Mouse (Mus musculus) CH12.LX (cell line): ENCODE data around the gene Plcz1. TPM values are rescaled to one million over a fixed set of nuclear protein-coding genes. Genes with fewer than 3 reads are reported as not detected.

ENCODE experiments used
- DNase-seq: peaks from one replicate; pipeline ENCODE4 v3.0.0-alpha.2; 2013; ENCODE audit errors: extremely low read depth
- H3K27ac ChIP-seq: 2 replicates; pipeline ENCODE4 v1.5.1; 2012; ENCODE audit warnings: low read depth, mild to moderate bottlenecking, control low read depth, moderate library complexity; ENCODE audit not compliant: insufficient read depth
- H3K27me3 ChIP-seq: replicated peaks from 2 replicates; pipeline ENCODE3; 2012; ENCODE audit warnings: inconsistent platforms
- H3K36me3 ChIP-seq, 2 experiments: replicated peaks in 1 of 2; 2 replicates each; pipeline versions ENCODE3 to v1.6.1; 2012; ENCODE audit warnings: inconsistent platforms in 1 of 2, low read length in 1 of 2, mild to moderate bottlenecking in 1 of 2, mixed read lengths in 1 of 2, moderate library complexity in 1 of 2; ENCODE audit not compliant: control insufficient read depth in 1 of 2, insufficient read depth in 1 of 2
- H3K4me1 ChIP-seq, 2 experiments: 2 replicates each; pipeline ENCODE4 v1.6.1; 2012; ENCODE audit warnings: inconsistent platforms in 1 of 2, moderate library complexity in 1 of 2; ENCODE audit not compliant: insufficient read depth in 2 of 2, control insufficient read depth in 1 of 2
- H3K4me2 ChIP-seq: 2 replicates; pipeline ENCODE4 v1.6.1; 2012; ENCODE audit warnings: low read depth, mild to moderate bottlenecking, control low read depth; ENCODE audit not compliant: poor library complexity, insufficient read depth, severe bottlenecking
- H3K4me3 ChIP-seq, 3 experiments: fragments of 150-350 bp in 1 of 3; sonication (generic) in 1 of 3; replicated peaks in 1 of 3; 2 replicates each; pipeline versions ENCODE3 to v1.5.1; 2011 to 2012; ENCODE audit warnings: low read depth in 2 of 3, low read length in 2 of 3, mild to moderate bottlenecking in 2 of 3, moderate library complexity in 2 of 3, control low read depth in 1 of 3, improper control_type of control experiment in 1 of 3, inconsistent platforms in 1 of 3, mixed read lengths in 1 of 3; ENCODE audit not compliant: poor library complexity in 1 of 3
- H3K79me2 ChIP-seq: replicated peaks from 2 replicates; pipeline ENCODE4 v1.6.1; 2012; ENCODE audit warnings: mild to moderate bottlenecking, moderate library complexity; ENCODE audit not compliant: control insufficient read depth, poor library complexity, insufficient read depth, severe bottlenecking; ENCODE audit errors: extremely low read depth
- H3K9ac ChIP-seq: 2 replicates; pipeline ENCODE4 v1.6.1; 2012; ENCODE audit warnings: low read depth, mild to moderate bottlenecking, control low read depth, moderate library complexity; ENCODE audit not compliant: insufficient read depth
- H3K9me3 ChIP-seq: replicated peaks from 2 replicates; pipeline ENCODE3; 2012; ENCODE audit warnings: low read length, inconsistent platforms, mixed read lengths
- CTCF ChIP-seq, 2 experiments: IDR thresholded peaks in 1 of 2; conservative IDR thresholded peaks in 1 of 2; 2 replicates each; pipeline ENCODE4 v1.5.1; 2011 to 2012; ENCODE audit warnings: low read depth in 2 of 2, low read length in 2 of 2, improper control_type of control experiment in 1 of 2, inconsistent platforms in 1 of 2, mild to moderate bottlenecking in 1 of 2, moderate library complexity in 1 of 2
- E2F4 ChIP-seq: IDR thresholded peaks from 2 replicates; pipeline ENCODE4 v1.6.1; 2011; ENCODE audit warnings: low read depth, low read length, improper control_type of control experiment; ENCODE audit not compliant: insufficient replicate concordance
- ELF1 ChIP-seq: IDR thresholded peaks from 2 replicates; pipeline ENCODE4 v1.6.1; 2014; ENCODE audit warnings: low read depth, mild to moderate bottlenecking, inconsistent platforms, low read length, improper control_type of control experiment
- EP300 ChIP-seq: IDR thresholded peaks from 2 replicates; pipeline ENCODE4 v1.6.1; 2011; ENCODE audit warnings: low read length, improper control_type of control experiment
- IRF4 ChIP-seq: IDR thresholded peaks from 2 replicates; pipeline ENCODE4 v1.6.1; 2014; ENCODE audit warnings: low read depth, mild to moderate bottlenecking, inconsistent platforms, low read length, improper control_type of control experiment
- JUND ChIP-seq: conservative IDR thresholded peaks from 2 replicates; pipeline ENCODE4 v1.6.1; 2011; ENCODE audit warnings: low read depth, low read length, improper control_type of control experiment
- MAFK ChIP-seq: IDR thresholded peaks from 2 replicates; pipeline ENCODE4 v1.6.1; 2011; ENCODE audit warnings: low read length, improper control_type of control experiment; ENCODE audit not compliant: insufficient replicate concordance
- MAZ ChIP-seq: IDR thresholded peaks from 2 replicates; pipeline ENCODE4 v1.6.1; 2012; ENCODE audit warnings: low read depth, mild to moderate bottlenecking, inconsistent platforms, low read length, improper control_type of control experiment, moderate library complexity
- MEF2A ChIP-seq: IDR thresholded peaks from 2 replicates; pipeline ENCODE4 v1.6.1; 2014; ENCODE audit warnings: low read depth, mild to moderate bottlenecking, inconsistent platforms, low read length, improper control_type of control experiment, borderline replicate concordance
- NELFE ChIP-seq: IDR thresholded peaks from 2 replicates; pipeline ENCODE4 v1.6.1; 2011; ENCODE audit warnings: low read depth, low read length, improper control_type of control experiment
- PAX5 ChIP-seq: IDR thresholded peaks from 2 replicates; pipeline ENCODE4 v1.6.1; 2012; ENCODE audit warnings: low read length, inconsistent platforms, mixed read lengths
- TBP ChIP-seq: conservative IDR thresholded peaks from 2 replicates; pipeline ENCODE4 v1.6.1; 2011; ENCODE audit warnings: low read depth, low read length, improper control_type of control experiment
- UBTF ChIP-seq: IDR thresholded peaks from 2 replicates; pipeline ENCODE4 v1.6.1; 2012; ENCODE audit warnings: low read depth, mild to moderate bottlenecking, inconsistent platforms, low read length, improper control_type of control experiment, moderate library complexity
- USF1 ChIP-seq: IDR thresholded peaks from 2 replicates; pipeline ENCODE4 v1.6.1; 2014; ENCODE audit warnings: low read depth, mild to moderate bottlenecking, inconsistent platforms, low read length, improper control_type of control experiment
- USF2 ChIP-seq: conservative IDR thresholded peaks from 2 replicates; pipeline ENCODE4 v1.6.1; 2011; ENCODE audit warnings: low read depth, low read length, improper control_type of control experiment
- ZNF384 ChIP-seq: IDR thresholded peaks from 2 replicates; pipeline ENCODE4 v1.6.1; 2012; ENCODE audit warnings: low read depth, low read length, improper control_type of control experiment, inconsistent platforms
- dilution Hi-C: fragments of 300-500 bp; cut with MboI; formaldehyde crosslinking; loops from 2 replicates; pipeline ENCODE4 v1.14.3; 2020; ENCODE audit warnings: low sequenced_read_pairs; ENCODE audit not compliant: extremely low pct_unique_long_range_greater_than_20kb, extremely low pct_ligation_motif_present
- in situ Hi-C: fragments of 300-500 bp; cut with MboI; formaldehyde crosslinking; loops from 3 replicates; pipeline ENCODE4 v1.14.3; 2019; ENCODE audit warnings: low sequenced_read_pairs, low pct_ligation_motif_present, low pct_unique_long_range_greater_than_20kb, mixed read lengths
- polyA plus RNA-seq: library from polyadenylated mRNA; unstranded; fragments of >175 nt; gene quantifications from 2 replicates; pipeline ENCODE4 v1.2.1, GENCODE M21; 2012; ENCODE audit warnings: low read depth; ENCODE audit not compliant: insufficient read length
- total RNA-seq, 2 experiments: library from RNA; depleted of rRNA; stranded (reverse); fragments of 300-350 nt in 1 of 2; fragments of >200 nt in 1 of 2; gene quantifications; 2 replicates each; pipeline ENCODE4 v1.2.3; 2012 to 2014

Gene Plcz1
- total and polyA plus RNA-seq, 3 experiments = not detected

- TF ChIP-seq USF1 = no peak
- no peak for TF ChIP-seq ELF1
- TF ChIP-seq NELFE = no peak
- TF ChIP-seq UBTF = no peak
- TF ChIP-seq, all 38 proteins: peak for 0
- dilution Hi-C loops = no loop called here
These were observed 54.7 kb downstream of the Plcz1 start for GRCm38 (mm10) chr6:139986564-139986963.

GRCm38 (mm10) chr6:139984069-139984468 lies 57.2 kb downstream of the Plcz1 start:
- Histone ChIP-seq H3K4me3 (no peak overlapping the region), H3K4me1 (no peaks in the 10 kb centered on the region), H3K9ac (no peak overlapping the region), H3K36me3 (no peaks in the 10 kb centered on the region), H3K27ac (no peak overlapping the region), H3K4me2 (no peak overlapping the region)
- dilution Hi-C loops = no loop called here
- TF ChIP-seq E2F4 (no peak), USF1 (no peak), JUND (no peak), MAZ (no peak), UBTF (no peak), CTCF (conservative IDR thresholded peaks at IDR 0.05 in 1 of 2, IDR thresholded peaks at IDR 0.05 in 1 of 2; ENCODE audit: low read depth in 2 of 2, low read length in 2 of 2) (no peak), USF2 (no peak), EP300 (no peak), ZNF384 (no peak), IRF4 (no peak), MAFK (no peak), TBP (no peak), PAX5 (no peak), MEF2A (no peak)
- TF ChIP-seq, all 38 proteins: peak for 0
- Histone ChIP-seq H3K27me3 (no peaks in the 10 kb centered on the region), H3K79me2 (no peaks in the 10 kb centered on the region), H3K9me3 (peaks cover 61% of the 10 kb centered on the region)
- no peak for DNase-seq
- in situ Hi-C loops = no loop called here

More at GRCm38 (mm10) chr6:139986564-139986963, 54.7 kb downstream of the Plcz1 start:
- Histone ChIP-seq H3K4me1 (no peaks in the 10 kb centered on the region), H3K9ac (no peak overlapping the region), H3K4me2 (no peak overlapping the region), H3K79me2 (no peaks in the 10 kb centered on the region), H3K36me3 (no peaks in the 10 kb centered on the region), H3K27me3 (no peaks in the 10 kb centered on the region), H3K9me3 (peaks cover 54% of the 10 kb centered on the region), H3K27ac (no peak overlapping the region), H3K4me3 (no peak overlapping the region)
- no peak for DNase-seq
- in situ Hi-C loops = no loop called here
